Comparison of ENCODE assay signal across 31 mouse cellular contexts in the genomic region with DNA sequence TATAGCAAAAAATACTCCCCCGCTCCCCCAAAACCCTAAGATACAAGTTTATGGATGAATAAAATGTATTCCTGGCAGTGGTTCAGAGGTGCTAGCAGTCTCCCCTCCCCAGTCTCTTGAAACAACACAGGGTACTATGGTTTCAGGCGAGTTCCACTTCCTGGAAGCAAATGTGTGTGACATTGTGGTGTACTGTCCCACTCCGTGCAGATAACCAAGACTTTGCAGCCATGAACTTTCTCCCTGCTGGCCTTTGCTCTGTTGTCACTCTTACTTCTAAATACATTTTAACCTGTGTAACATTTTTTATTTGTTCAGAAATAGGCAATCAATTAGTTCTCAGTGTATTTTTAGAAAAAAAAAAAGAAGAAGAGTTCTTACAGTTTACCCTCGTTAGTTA. TPM values are rescaled to one million over a fixed set of nuclear protein-coding genes. Genes with fewer than 3 reads are reported as not detected.
"Had no signal": no experiment of that assay in that cellular context is flagged by ENCODE, and none has a peak within 500 bp of the region (broad histone marks: within the 10 kb centered on the region; RNA-seq: fewer than 3 reads in every experiment).

No protein-coding gene starts in this region.

- H3K4me2 ChIP-seq: limb, embryonic 12.5 days; limb, embryonic 13.5 days; limb, embryonic 15.5 days; liver, embryonic 13.5 days; lung, embryonic 14.5 days; lung, embryonic 15.5 days; midbrain, embryonic 11.5 days; midbrain, embryonic 12.5 days; midbrain, embryonic 13.5 days; midbrain, embryonic 15.5 days; neural tube, embryonic 12.5 days; neural tube, embryonic 13.5 days had no signal

- H3K27ac ChIP-seq: left cerebral cortex, adult 2 months; limb, embryonic 10.5 days; limb, embryonic 12.5 days; limb, embryonic 13.5 days; limb, embryonic 15.5 days; liver, embryonic 13.5 days; liver, embryonic 14.5 days; lung, embryonic 15.5 days; macrophage; midbrain, embryonic 10.5 days; midbrain, embryonic 12.5 days; midbrain, embryonic 13.5 days; midbrain, embryonic 15.5 days; neural tube, embryonic 12.5 days; neural tube, embryonic 13.5 days had no signal

- H3K9me3 ChIP-seq: limb, embryonic 10.5 days; limb, embryonic 12.5 days; limb, embryonic 13.5 days; limb, embryonic 15.5 days; liver, embryonic 13.5 days; lung, embryonic 15.5 days; megakaryocyte, embryonic 14.5 days; midbrain, embryonic 10.5 days; midbrain, embryonic 12.5 days; midbrain, embryonic 13.5 days; midbrain, embryonic 15.5 days; neural tube, embryonic 12.5 days; neural tube, embryonic 13.5 days had no signal

- H3K9ac ChIP-seq: limb, embryonic 12.5 days; limb, embryonic 13.5 days; limb, embryonic 15.5 days; liver, embryonic 13.5 days; liver, embryonic 14.5 days; lung, embryonic 14.5 days; lung, embryonic 15.5 days; midbrain, embryonic 12.5 days; midbrain, embryonic 13.5 days; midbrain, embryonic 15.5 days; neural tube, embryonic 12.5 days; neural tube, embryonic 13.5 days had no signal

- H3K36me3 ChIP-seq: limb, embryonic 15.5 days; liver, embryonic 13.5 days; midbrain, embryonic 12.5 days; midbrain, embryonic 13.5 days; midbrain, embryonic 15.5 days; neural tube, embryonic 12.5 days; neural tube, embryonic 13.5 days had no signal

- DNase-seq: layer of hippocampus, postnatal 36 days; left cerebral cortex, postnatal 4 days; liver, embryonic 13.5 days; lung, adult 18-20 months; lung, adult 2 months; lung, embryonic 14.5 days; lung, postnatal 10 days; lung, postnatal 14 days; lung, postnatal 36 days; lung, postnatal 4 days; midbrain, embryonic 14.5 days had no signal

- H3K4me3 ChIP-seq: left cerebral cortex, adult 2 months; limb, embryonic 10.5 days; limb, embryonic 12.5 days; limb, embryonic 13.5 days; limb, embryonic 15.5 days; liver, embryonic 13.5 days; lung, embryonic 15.5 days; megakaryocyte, embryonic 14.5 days; midbrain, embryonic 10.5 days; midbrain, embryonic 12.5 days; midbrain, embryonic 13.5 days; midbrain, embryonic 15.5 days; myocyte; neural tube, embryonic 12.5 days; neural tube, embryonic 13.5 days had no signal

- ATAC-seq: lung, postnatal 0 days; midbrain, embryonic 13.5 days; midbrain, embryonic 15.5 days; midbrain, embryonic 16.5 days had no signal

- H3K27me3 ChIP-seq: limb, embryonic 12.5 days; limb, embryonic 13.5 days; limb, embryonic 15.5 days; lung, embryonic 15.5 days; midbrain, embryonic 12.5 days; midbrain, embryonic 13.5 days; midbrain, embryonic 15.5 days; neural tube, embryonic 12.5 days; neural tube, embryonic 13.5 days had no signal

- H3K4me1 ChIP-seq: limb, embryonic 10.5 days; limb, embryonic 12.5 days; limb, embryonic 13.5 days; limb, embryonic 15.5 days; liver, embryonic 13.5 days; lung, embryonic 15.5 days; megakaryocyte, embryonic 14.5 days; midbrain, embryonic 10.5 days; midbrain, embryonic 12.5 days; midbrain, embryonic 13.5 days; midbrain, embryonic 15.5 days; neural tube, embryonic 12.5 days; neural tube, embryonic 13.5 days had no signal

RNA-seq across cellular contexts. Expression of a gene that starts 20.5 kb away (rescaled TPM):
- total RNA-seq: monocyte, adult 5-6 weeks had no signal
- polyA plus RNA-seq: macrophage had no signal
